Comparison of ENCODE assay signal across 8 mouse cellular contexts in the genomic region with DNA sequence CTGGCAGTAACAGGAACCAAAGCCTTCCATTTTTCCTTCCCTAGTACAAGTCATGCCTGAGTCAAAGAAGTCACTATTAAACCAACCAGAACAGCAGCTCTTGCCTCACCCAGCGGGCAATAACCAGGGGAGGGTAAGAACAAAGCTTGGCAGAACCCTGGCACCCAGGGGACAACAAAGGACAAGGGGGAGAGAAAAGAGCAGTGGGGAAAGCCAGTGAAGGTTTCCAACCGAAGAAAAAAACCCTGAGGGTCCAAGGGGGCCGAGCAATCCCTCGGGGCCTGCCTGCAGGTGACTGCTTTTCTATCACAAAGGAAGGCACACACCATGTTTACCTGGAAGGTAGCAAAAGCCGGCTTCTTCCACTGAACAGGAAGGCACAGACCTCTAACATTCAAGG. TPM values are rescaled to one million over a fixed set of nuclear protein-coding genes. Genes with fewer than 3 reads are reported as not detected.
DNase-seq lines count a peak whose midpoint lies in the region; ATAC-seq and TF ChIP-seq lines count a peak whose summit lies in the region.

No protein-coding gene starts in this region.

- H3K27ac ChIP-seq in cerebellum, adult 2 months (ENCODE audit: insufficient read depth, low read length), result peak overlapping the region; percentile 19; the same call in 1 of the 2 replicates
- H3K27ac ChIP-seq in neural tube, embryonic 11.5 days (ENCODE audit: low read depth, low read length), result no peak overlapping the region
- H3K27ac ChIP-seq in limb, embryonic 13.5 days, result peak overlapping the region; percentile 80; the same call in 1 of the 2 replicates
- no peak overlapping the region; the same call in 1 of the 2 replicates for H3K27ac ChIP-seq in stomach, embryonic 14.5 days (ENCODE audit: low read length)

- H3K4me1 ChIP-seq in cerebellum, adult 2 months (ENCODE audit: control insufficient read depth, insufficient read depth, low read length), result peaks cover 16% of the 10 kb centered on the region
- H3K4me1 ChIP-seq in neural tube, embryonic 11.5 days (ENCODE audit: control insufficient read depth, insufficient read depth, low read length), result peaks cover 11% of the 10 kb centered on the region
- H3K4me1 ChIP-seq in limb, embryonic 13.5 days, result peaks cover 50% of the 10 kb centered on the region
- H3K4me1 ChIP-seq in stomach, embryonic 14.5 days (ENCODE audit: control insufficient read depth, insufficient read depth, low read length), result peaks cover 19% of the 10 kb centered on the region

- H3K4me3 ChIP-seq in cerebellum, adult 2 months (replicated peaks; ENCODE audit: insufficient read depth, low read depth, low read length), result peak overlapping the region; percentile 75
- peak overlapping the region; percentile 83 for H3K4me3 ChIP-seq in neural tube, embryonic 11.5 days (ENCODE audit: low read depth, low read length)
- H3K4me3 ChIP-seq in limb, embryonic 13.5 days, result peak overlapping the region; percentile 91
- H3K4me3 ChIP-seq in stomach, embryonic 14.5 days (ENCODE audit: low read depth, low read length), result peak overlapping the region; percentile 90; the same call in 1 of the 2 replicates

- H3K9ac ChIP-seq in neural tube, embryonic 11.5 days (ENCODE audit: low read length), result peak overlapping the region; percentile 83
- H3K9ac ChIP-seq in limb, embryonic 13.5 days, result peak overlapping the region; percentile 95
- H3K9ac ChIP-seq in stomach, embryonic 14.5 days (replicated peaks; ENCODE audit: low read depth, low read length), result no peak overlapping the region

- H3K9me3 ChIP-seq in neural tube, embryonic 11.5 days (ENCODE audit: control insufficient read depth, low read length), result no peaks in the 10 kb centered on the region
- no peaks in the 10 kb centered on the region for H3K9me3 ChIP-seq in limb, embryonic 13.5 days
- no peaks in the 10 kb centered on the region for H3K9me3 ChIP-seq in stomach, embryonic 14.5 days (ENCODE audit: control insufficient read depth, low read depth, low read length)

- DNase-seq in cerebellum, adult 2 months, result no peak
- DNase-seq in cerebellum, adult 18-20 months, result no peak
- no peak for DNase-seq in neural tube, embryonic 11.5 days (ENCODE audit: low spot score)
- DNase-seq in neural tube, embryonic 10.5 days (ENCODE audit: extremely low spot score, low spot score), result no peak
- DNase-seq in cerebellum, adult 8-10 months, result no peak
- no peak for DNase-seq in right cerebral cortex, postnatal 25 days

- no peaks in the 10 kb centered on the region for H3K36me3 ChIP-seq in neural tube, embryonic 11.5 days (ENCODE audit: control insufficient read depth, insufficient read depth, low read length)
- no peaks in the 10 kb centered on the region for H3K36me3 ChIP-seq in limb, embryonic 13.5 days
- H3K36me3 ChIP-seq in stomach, embryonic 14.5 days (ENCODE audit: control insufficient read depth, insufficient read depth, low read length), result no peaks in the 10 kb centered on the region

- H3K27me3 ChIP-seq in cerebellum, adult 2 months (ENCODE audit: control insufficient read depth, insufficient read depth, low read length), result no peaks in the 10 kb centered on the region
- H3K27me3 ChIP-seq in neural tube, embryonic 11.5 days (ENCODE audit: control insufficient read depth, insufficient read depth, low read length), result no peaks in the 10 kb centered on the region
- no peaks in the 10 kb centered on the region for H3K27me3 ChIP-seq in limb, embryonic 13.5 days
- no peaks in the 10 kb centered on the region for H3K27me3 ChIP-seq in stomach, embryonic 14.5 days (ENCODE audit: control insufficient read depth, insufficient read depth, low read length)

- WGBS in cerebellum, adult 2 months, result 26% methylated on average over 5 of the region's 5 CpGs
- WGBS in neural tube, embryonic 11.5 days, result 62% methylated on average over 5 of the region's 5 CpGs
- WGBS in limb, embryonic 13.5 days, result 50% methylated on average over 5 of the region's 5 CpGs
- WGBS in stomach, embryonic 14.5 days, result 58% methylated on average over 5 of the region's 5 CpGs

- H3K4me2 ChIP-seq in neural tube, embryonic 11.5 days (ENCODE audit: low read depth), result peak overlapping the region; percentile 94
- H3K4me2 ChIP-seq in limb, embryonic 13.5 days (replicated peaks), result peak overlapping the region; percentile 81
- H3K4me2 ChIP-seq in stomach, embryonic 14.5 days (replicated peaks; ENCODE audit: low read depth, low read length), result peak overlapping the region; percentile 85

- no peak for TF ChIP-seq CTCF in cerebellum, adult 2 months (IDR thresholded peaks at IDR 0.05; ENCODE audit: borderline replicate concordance, insufficient read depth, low read depth, low read length)

- ATAC-seq in neural tube, embryonic 11.5 days (ENCODE audit: insufficient read depth, low FRiP score, low TSS enrichment), result no peak
- ATAC-seq in limb, embryonic 13.5 days (ENCODE audit: low FRiP score, low read depth), result no peak
- ATAC-seq in stomach, embryonic 14.5 days (ENCODE audit: insufficient number of reproducible peaks, insufficient read depth, low FRiP score, low read depth), result no peak

- no peak for TF ChIP-seq POLR2A in cerebellum, adult 2 months (IDR thresholded peaks at IDR 0.05; ENCODE audit: borderline replicate concordance, insufficient read depth, low read length)

RNA-seq across cellular contexts. Expression of a gene that starts 1.7 kb away (rescaled TPM):
- 89.8 and 93.9 TPM in 2 replicates for polyA plus RNA-seq in cerebellum, adult 2 months (2012; rRNA removed)
- 15.6 and 15.8 TPM in 2 replicates for polyA plus RNA-seq in neural tube, embryonic 11.5 days (2014; fragmentation: Nextera tagmentation; extraction: Ambion mirVana)
- polyA plus RNA-seq in limb, embryonic 13.5 days (2015; fragmentation: Nextera tagmentation; extraction: Ambion mirVana), result 15.9 and 17.1 TPM in 2 replicates
- polyA plus RNA-seq in stomach, embryonic 14.5 days (2014; fragmentation: Nextera tagmentation; extraction: Ambion mirVana), result 10.6 and 10.8 TPM in 2 replicates

RNA-seq across cellular contexts. Expression of a gene that starts 43.3 kb away (rescaled TPM):
- polyA plus RNA-seq in cerebellum, adult 2 months (2012; rRNA removed), result 33.6 and 33.8 TPM in 2 replicates
- 11.5 and 14.5 TPM in 2 replicates for polyA plus RNA-seq in neural tube, embryonic 11.5 days (2014; fragmentation: Nextera tagmentation; extraction: Ambion mirVana)
- 22.1 and 25.0 TPM in 2 replicates for polyA plus RNA-seq in limb, embryonic 13.5 days (2015; fragmentation: Nextera tagmentation; extraction: Ambion mirVana)
- polyA plus RNA-seq in stomach, embryonic 14.5 days (2014; fragmentation: Nextera tagmentation; extraction: Ambion mirVana), result 17.5 and 19.1 TPM in 2 replicates

Comparison
In these comparisons a context has a peak if more than half of its experiments do, and no peak if none do; other contexts are left out.
1. H3K27ac ChIP-seq: peak in cerebellum, adult 2 months (single experiment) and limb, embryonic 13.5 days (single experiment); none in neural tube, embryonic 11.5 days (single experiment) and stomach, embryonic 14.5 days (single experiment).
2. Peak in every context shown above with its lines, with median percentiles within 50 percentile points of each other: H3K4me3 ChIP-seq and H3K4me2 ChIP-seq.